Mouse (Mus musculus) inflammation-experienced regulatory T-cells, adult 6 months (primary cell): Measurements from ENCODE around the gene Ddit4. TPM values are rescaled to one million over a fixed set of nuclear protein-coding genes. Genes with fewer than 3 reads are reported as not detected.
"Not testable (repeated sequence)": the region's sequence is repeated elsewhere in the genome, so short reads cannot be mapped to it uniquely, and the experiment has no call there.

Experiments
- ATAC-seq: one replicate; pipeline ENCODE4 v1.8.0; 2017
- polyA plus RNA-seq, 3 experiments: library from polyadenylated mRNA; unstranded; fragments of 100-300 nt; shearing (Covaris generic); gene quantifications; one replicate each; pipeline ENCODE4 v1.2.1; 2017

The Ddit4 gene
- 10 to 100 TPM; 11.5 to 25.9 (median 14.4) TPM for polyA plus RNA-seq

GRCm38 (mm10) chr10:59951211-59952151 lies at the start of gene Ddit4:
TSS of gene Ddit4 (minus strand) at chr10:59951834.
- ATAC-seq = peak; percentile 85

- no peak for ATAC-seq
Observed at GRCm38 (mm10) chr10:59999057-59999456, 47.4 kb upstream of the Ddit4 start.

GRCm38 (mm10) chr10:59997591-59997990 lies 46.0 kb upstream of the Ddit4 start:
- ATAC-seq = no peak

- ATAC-seq = no peak
Observed at GRCm38 (mm10) chr10:59995889-59996288, 44.3 kb upstream of the Ddit4 start.

- ATAC-seq = not testable (repeated sequence)
Observed at GRCm38 (mm10) chr10:59993813-59994212, 42.2 kb upstream of the Ddit4 start.

- no peak for ATAC-seq
Observed at GRCm38 (mm10) chr10:59992024-59992423, 40.4 kb upstream of the Ddit4 start.

GRCm38 (mm10) chr10:59991262-59991880 lies 39.7 kb upstream of the Ddit4 start:
- no peak for ATAC-seq

- no peak for ATAC-seq
Observed at GRCm38 (mm10) chr10:59990393-59990792, 38.8 kb upstream of the Ddit4 start.

GRCm38 (mm10) chr10:59988036-59988435 lies 36.4 kb upstream of the Ddit4 start:
- ATAC-seq = no peak

- ATAC-seq = no peak
Observed at GRCm38 (mm10) chr10:59982379-59982873, 30.8 kb upstream of the Ddit4 start.

GRCm38 (mm10) chr10:59981792-59982191 lies 30.2 kb upstream of the Ddit4 start:
- no peak for ATAC-seq

GRCm38 (mm10) chr10:59981336-59981735 lies 29.7 kb upstream of the Ddit4 start:
- no peak for ATAC-seq

- ATAC-seq = peak; percentile 74
Observed at GRCm38 (mm10) chr10:59980815-59981244, 29.2 kb upstream of the Ddit4 start.

GRCm38 (mm10) chr10:59978873-59979743 lies 27.5 kb upstream of the Ddit4 start:
- ATAC-seq = no peak

- no peak for ATAC-seq
Observed at GRCm38 (mm10) chr10:59978401-59978800, 26.8 kb upstream of the Ddit4 start.

- ATAC-seq = no peak
Observed at GRCm38 (mm10) chr10:59977715-59978343, 26.2 kb upstream of the Ddit4 start.

GRCm38 (mm10) chr10:59977141-59977540 lies 25.5 kb upstream of the Ddit4 start:
- no peak for ATAC-seq

- ATAC-seq = peak; percentile 5
Observed at GRCm38 (mm10) chr10:59974786-59975185, 23.2 kb upstream of the Ddit4 start.

GRCm38 (mm10) chr10:59974191-59974664 lies 22.6 kb upstream of the Ddit4 start:
- peak; percentile 88 for ATAC-seq

- no peak for ATAC-seq
Observed at GRCm38 (mm10) chr10:59973400-59973799, 21.8 kb upstream of the Ddit4 start.

- no peak for ATAC-seq
Observed at GRCm38 (mm10) chr10:59972999-59973398, 21.4 kb upstream of the Ddit4 start.

GRCm38 (mm10) chr10:59972534-59972933 lies 20.9 kb upstream of the Ddit4 start:
- ATAC-seq = no peak
